Mouse (Mus musculus): ENCODE measurements at regions not wholly inside any gene's neighbourhood (a gene's known extent, or its start where the extent isn't known, plus 50 kb on each side); places are given as distances from the start of the nearest gene placed in this dataset.
A peak's percentile ranks its signal among the peaks of the same experiment; 100 is the strongest.

- no peaks in the 10 kb centered on the region for H3K9me3 ChIP-seq (ENCODE audit: low read length)
- DNase-seq (ENCODE audit: low spot score) (no peak), ATAC-seq (no peak)
- H3K4me3 ChIP-seq (ENCODE audit: low read depth, low read length): no peak overlapping the region
- H3K9ac ChIP-seq (replicated peaks; ENCODE audit: low read depth): no peak overlapping the region
- H3K4me2 ChIP-seq (replicated peaks; ENCODE audit: low read depth, low read length): no peak overlapping the region
- H3K36me3 ChIP-seq (ENCODE audit: insufficient read depth, low read length): no peaks in the 10 kb centered on the region
- 90% methylated on average over 5 of the region's 5 CpGs for WGBS
- H3K27ac ChIP-seq (ENCODE audit: low read length): no peak overlapping the region
- no peaks in the 10 kb centered on the region for H3K4me1 ChIP-seq (ENCODE audit: insufficient read depth, low read depth, low read length)
- no peaks in the 10 kb centered on the region for H3K27me3 ChIP-seq (replicated peaks; ENCODE audit: insufficient read depth, low read length)
- no peak for TF ChIP-seq EP300 (IDR thresholded peaks at IDR 0.05)
- TF ChIP-seq CTCF (IDR thresholded peaks at IDR 0.05): no peak
Observed at GRCm38 (mm10) chr9:100404426-100404825, 82.2 kb downstream of the Il20rb start.

GRCm38 (mm10) chr9:100400366-100400765 lies 86.2 kb downstream of the Il20rb start:
- peak; percentile 82 for DNase-seq (ENCODE audit: low spot score)
- Histone ChIP-seq H3K9ac (replicated peaks; ENCODE audit: low read depth) (no peak overlapping the region), H3K27ac (ENCODE audit: low read length) (no peak overlapping the region), H3K36me3 (ENCODE audit: insufficient read depth, low read length) (no peaks in the 10 kb centered on the region), H3K9me3 (ENCODE audit: low read length) (no peaks in the 10 kb centered on the region), H3K4me1 (ENCODE audit: insufficient read depth, low read depth, low read length) (no peaks in the 10 kb centered on the region), H3K4me2 (replicated peaks; ENCODE audit: low read depth, low read length) (no peak overlapping the region), H3K27me3 (replicated peaks; ENCODE audit: insufficient read depth, low read length) (no peaks in the 10 kb centered on the region), H3K4me3 (ENCODE audit: low read depth, low read length) (no peak overlapping the region)
- ATAC-seq: peak; percentile 53; the same call in 1 of the 2 replicates
- WGBS: 17% methylated on average over 8 of the region's 8 CpGs
- TF ChIP-seq CTCF (IDR thresholded peaks at IDR 0.05) (peak; percentile 77), EP300 (IDR thresholded peaks at IDR 0.05) (no peak)

- 87% methylated on average over 7 of the region's 7 CpGs for WGBS
- Histone ChIP-seq H3K27me3 (replicated peaks; ENCODE audit: insufficient read depth, low read length) (no peaks in the 10 kb centered on the region), H3K4me1 (ENCODE audit: insufficient read depth, low read depth, low read length) (no peaks in the 10 kb centered on the region), H3K9ac (replicated peaks; ENCODE audit: low read depth) (no peak overlapping the region), H3K9me3 (ENCODE audit: low read length) (no peaks in the 10 kb centered on the region), H3K4me2 (replicated peaks; ENCODE audit: low read depth, low read length) (no peak overlapping the region), H3K4me3 (ENCODE audit: low read depth, low read length) (no peak overlapping the region), H3K27ac (ENCODE audit: low read length) (no peak overlapping the region), H3K36me3 (ENCODE audit: insufficient read depth, low read length) (no peaks in the 10 kb centered on the region)
- DNase-seq (ENCODE audit: low spot score): no peak
- no peak for ATAC-seq
- TF ChIP-seq CTCF (IDR thresholded peaks at IDR 0.05) (no peak), EP300 (IDR thresholded peaks at IDR 0.05) (no peak)
Observed at GRCm38 (mm10) chr9:100396340-100396910, 90.2 kb downstream of the Il20rb start.

DNA sequence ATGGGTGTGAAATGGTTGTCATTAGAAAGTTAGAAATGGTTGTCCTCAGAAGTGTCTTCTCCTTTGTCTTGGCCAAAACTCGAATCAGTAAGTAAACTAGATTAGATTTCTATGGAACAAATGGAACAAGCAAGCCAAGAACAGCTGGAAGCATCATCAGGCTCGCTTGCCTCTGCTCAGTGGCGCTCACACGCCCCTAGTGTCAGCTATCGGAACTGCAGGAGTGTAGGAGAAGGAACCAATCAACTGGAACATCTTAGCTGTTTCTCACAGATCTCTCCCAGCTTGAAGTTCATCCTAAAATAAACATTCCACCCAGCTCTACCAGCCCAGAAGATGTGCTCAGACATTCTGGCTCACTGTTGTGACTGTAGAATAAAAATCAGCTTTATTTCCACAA lies 90.9 kb downstream of the Il20rb start:
- DNase-seq (ENCODE audit: low spot score) (peak; percentile 81), ATAC-seq (peak; percentile 52)
- under 1% methylated on average over 5 of the region's 5 CpGs for WGBS

GRCm38 (mm10) chr9:100394632-100395031 lies 92.0 kb downstream of the Il20rb start:
- Histone ChIP-seq H3K9me3 (ENCODE audit: low read length) (no peaks in the 10 kb centered on the region), H3K36me3 (ENCODE audit: insufficient read depth, low read length) (no peaks in the 10 kb centered on the region), H3K4me1 (ENCODE audit: insufficient read depth, low read depth, low read length) (no peaks in the 10 kb centered on the region), H3K4me2 (replicated peaks; ENCODE audit: low read depth, low read length) (no peak overlapping the region), H3K4me3 (ENCODE audit: low read depth, low read length) (no peak overlapping the region), H3K9ac (replicated peaks; ENCODE audit: low read depth) (no peak overlapping the region), H3K27ac (ENCODE audit: low read length) (no peak overlapping the region), H3K27me3 (replicated peaks; ENCODE audit: insufficient read depth, low read length) (no peaks in the 10 kb centered on the region)
- WGBS: 45% methylated on average over 1 of the region's 1 CpGs
- ATAC-seq (no peak), DNase-seq (ENCODE audit: low spot score) (no peak)
- no peak for TF ChIP-seq EP300 (IDR thresholded peaks at IDR 0.05)
- TF ChIP-seq CTCF (IDR thresholded peaks at IDR 0.05): no peak

More for the DNA sequence above, 90.9 kb downstream of the Il20rb start:
- no peaks in the 10 kb centered on the region for H3K4me1 ChIP-seq (ENCODE audit: insufficient read depth, low read depth, low read length)
- no peaks in the 10 kb centered on the region for H3K36me3 ChIP-seq (ENCODE audit: insufficient read depth, low read length)
- H3K27ac ChIP-seq (ENCODE audit: low read length): no peak overlapping the region
- TF ChIP-seq EP300 (IDR thresholded peaks at IDR 0.05) (no peak), CTCF (IDR thresholded peaks at IDR 0.05) (peak; percentile 96)
- no peak overlapping the region for H3K4me2 ChIP-seq (replicated peaks; ENCODE audit: low read depth, low read length)
- no peak overlapping the region for H3K9ac ChIP-seq (replicated peaks; ENCODE audit: low read depth)
- no peak overlapping the region for H3K4me3 ChIP-seq (ENCODE audit: low read depth, low read length)
- H3K27me3 ChIP-seq (replicated peaks; ENCODE audit: insufficient read depth, low read length): no peaks in the 10 kb centered on the region
- no peaks in the 10 kb centered on the region for H3K9me3 ChIP-seq (ENCODE audit: low read length)

DNA sequence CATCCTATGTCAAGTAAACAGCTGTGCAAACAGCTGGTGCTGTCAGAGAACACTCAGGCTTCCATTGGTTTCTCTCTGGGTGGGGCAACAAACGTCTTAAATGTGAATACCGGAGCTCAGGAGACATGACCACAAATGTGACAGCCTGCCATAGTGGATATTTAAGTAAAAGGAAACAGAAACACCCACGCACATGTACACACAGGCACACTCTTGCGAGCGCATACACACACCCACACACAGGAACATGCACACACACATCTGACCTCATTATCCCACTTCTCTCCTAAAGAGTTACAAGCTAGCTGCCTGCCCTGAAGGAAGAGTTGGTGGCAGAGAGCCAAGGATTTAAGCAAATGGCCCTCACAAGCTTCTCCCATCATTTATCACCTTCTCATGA lies 92.4 kb downstream of the Il20rb start:
- TF ChIP-seq EP300 (IDR thresholded peaks at IDR 0.05) (no peak), CTCF (IDR thresholded peaks at IDR 0.05) (no peak)
- WGBS: 54% methylated on average over 5 of the region's 5 CpGs

DNA sequence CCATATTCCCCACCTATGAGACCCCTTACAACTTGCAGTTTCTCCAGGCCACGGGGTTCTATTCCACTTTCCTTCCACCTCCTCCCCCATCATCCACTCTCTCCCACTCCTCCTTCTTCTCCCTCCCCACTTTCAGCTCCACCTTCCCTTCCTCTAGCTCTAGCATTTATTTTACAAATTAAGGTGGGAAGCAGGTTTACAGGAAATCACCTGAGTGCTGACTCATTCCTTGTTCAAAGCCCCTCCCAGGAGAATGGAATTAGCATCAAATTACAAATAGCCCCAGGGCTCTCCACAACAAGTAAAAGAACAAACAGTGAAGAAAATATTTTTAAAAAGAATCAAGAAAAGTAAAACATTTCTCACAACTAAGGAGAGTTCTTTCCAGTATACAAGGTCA lies 94.3 kb downstream of the Il20rb start:
- Histone ChIP-seq H3K4me1 (ENCODE audit: insufficient read depth, low read depth, low read length) (no peaks in the 10 kb centered on the region), H3K9me3 (ENCODE audit: low read length) (no peaks in the 10 kb centered on the region), H3K36me3 (ENCODE audit: insufficient read depth, low read length) (no peaks in the 10 kb centered on the region), H3K4me3 (ENCODE audit: low read depth, low read length) (no peak overlapping the region), H3K27me3 (replicated peaks; ENCODE audit: insufficient read depth, low read length) (no peaks in the 10 kb centered on the region), H3K9ac (replicated peaks; ENCODE audit: low read depth) (no peak overlapping the region), H3K27ac (ENCODE audit: low read length) (no peak overlapping the region), H3K4me2 (replicated peaks; ENCODE audit: low read depth, low read length) (no peak overlapping the region)
- TF ChIP-seq EP300 (IDR thresholded peaks at IDR 0.05): no peak
- TF ChIP-seq CTCF (IDR thresholded peaks at IDR 0.05): no peak
- no peak for DNase-seq (ENCODE audit: low spot score)
- WGBS: 35% methylated on average over 1 of the region's 1 CpGs
- ATAC-seq: no peak

More for the DNA sequence above, 92.4 kb downstream of the Il20rb start:
- H3K4me3 ChIP-seq (ENCODE audit: low read depth, low read length): no peak overlapping the region
- no peak overlapping the region for H3K27ac ChIP-seq (ENCODE audit: low read length)
- DNase-seq (ENCODE audit: low spot score): no peak
- H3K27me3 ChIP-seq (replicated peaks; ENCODE audit: insufficient read depth, low read length): no peaks in the 10 kb centered on the region
- H3K9me3 ChIP-seq (ENCODE audit: low read length): no peaks in the 10 kb centered on the region
- no peak overlapping the region for H3K4me2 ChIP-seq (replicated peaks; ENCODE audit: low read depth, low read length)
- H3K9ac ChIP-seq (replicated peaks; ENCODE audit: low read depth): no peak overlapping the region
- no peaks in the 10 kb centered on the region for H3K36me3 ChIP-seq (ENCODE audit: insufficient read depth, low read length)
- no peak for ATAC-seq
- H3K4me1 ChIP-seq (ENCODE audit: insufficient read depth, low read depth, low read length): no peaks in the 10 kb centered on the region
